Mouse (Mus musculus) hindbrain, embryonic 12.5 days (tissue): ENCODE data around the gene Grip1. TPM values are rescaled to one million over a fixed set of nuclear protein-coding genes. Genes with fewer than 3 reads are reported as not detected.

Experiments used
- ATAC-seq: fragments of 200-750 bp; cut with Nextera tagmentation; 2 replicates; pipeline ENCODE4 v1.8.0; 2017; ENCODE audit warnings: moderate TSS enrichment; ENCODE audit not compliant: low FRiP score
- H3K27ac ChIP-seq: fragments of 300-500 bp; sonication (generic); 2 replicates; pipeline ENCODE4 v1.5.1; 2016; ENCODE audit warnings: mild to moderate bottlenecking
- H3K27me3 ChIP-seq: fragments of 300-500 bp; sonication (generic); 2 replicates; pipeline ENCODE4 v1.6.1; 2016; ENCODE audit warnings: mild to moderate bottlenecking
- H3K36me3 ChIP-seq: fragments of 300-500 bp; sonication (generic); 2 replicates; pipeline ENCODE4 v1.6.1; 2016; ENCODE audit warnings: mild to moderate bottlenecking
- H3K4me1 ChIP-seq: fragments of 300-500 bp; sonication (generic); 2 replicates; pipeline ENCODE4 v1.6.1; 2016
- H3K4me2 ChIP-seq: fragments of 300-500 bp; sonication (generic); replicated peaks from 2 replicates; pipeline ENCODE4 v1.6.1; 2016; ENCODE audit warnings: mild to moderate bottlenecking
- H3K4me3 ChIP-seq: fragments of 300-500 bp; sonication (generic); 2 replicates; pipeline ENCODE4 v1.5.1; 2016; ENCODE audit warnings: mild to moderate bottlenecking
- H3K9ac ChIP-seq: fragments of 300-500 bp; sonication (generic); 2 replicates; pipeline ENCODE4 v1.6.1; 2016; ENCODE audit warnings: mild to moderate bottlenecking, moderate library complexity
- H3K9me3 ChIP-seq: fragments of 300-500 bp; sonication (generic); replicated peaks from 2 replicates; pipeline ENCODE4 v1.6.1; 2016; ENCODE audit warnings: mild to moderate bottlenecking
- WGBS: fragments of 180-500 bp; shearing (Covaris S2); methylation state at CpG from one replicate; pipeline ENCODE4 v1.1.7; 2016; 5-methylcytosine and 5-hydroxymethylcytosine counted together
- polyA plus RNA-seq: library from polyadenylated mRNA; unstranded; fragments of >200 nt; fragmentation: Nextera tagmentation; extraction: Ambion mirVana; gene quantifications from 2 replicates; pipeline ENCODE4 v1.2.1, GENCODE M21; 2016

Grip1 gene
- polyA plus RNA-seq, 1 experiment from 2014 or later: 15.7 TPM

GRCm38 (mm10) chr10:120113980-120114379, 660.4 kb downstream of the Grip1 start:
- H3K9ac ChIP-seq: no peak overlapping the region
- no peak overlapping the region for H3K4me2 ChIP-seq

GRCm38 (mm10) chr10:120114493-120114892, 660.9 kb downstream of the Grip1 start:
- Histone ChIP-seq H3K4me2 (no peak overlapping the region), H3K9me3 (no peaks in the 10 kb centered on the region), H3K27ac (no peak overlapping the region), H3K4me3 (no peak overlapping the region), H3K27me3 (no peaks in the 10 kb centered on the region), H3K9ac (no peak overlapping the region), H3K4me1 (no peaks in the 10 kb centered on the region), H3K36me3 (no peaks in the 10 kb centered on the region)
- 42% methylated on average over 7 of the region's 7 CpGs for WGBS
- ATAC-seq: no peak

More at GRCm38 (mm10) chr10:120113980-120114379, 660.4 kb downstream of the Grip1 start:
- no peaks in the 10 kb centered on the region for H3K27me3 ChIP-seq
- 72% methylated on average over 6 of the region's 6 CpGs for WGBS
- no peaks in the 10 kb centered on the region for H3K9me3 ChIP-seq
- ATAC-seq: no peak
- no peaks in the 10 kb centered on the region for H3K36me3 ChIP-seq
- no peak overlapping the region for H3K27ac ChIP-seq
- no peak overlapping the region for H3K4me3 ChIP-seq
- H3K4me1 ChIP-seq: no peaks in the 10 kb centered on the region

- H3K27ac ChIP-seq: no peak overlapping the region
- no peak overlapping the region for H3K4me3 ChIP-seq
- no peaks in the 10 kb centered on the region for H3K4me1 ChIP-seq
- H3K9me3 ChIP-seq: no peaks in the 10 kb centered on the region
- no peak overlapping the region for H3K4me2 ChIP-seq
- WGBS: 96% methylated on average over 1 of the region's 1 CpGs
- ATAC-seq: no peak
- H3K9ac ChIP-seq: no peak overlapping the region
- no peaks in the 10 kb centered on the region for H3K36me3 ChIP-seq
- no peaks in the 10 kb centered on the region for H3K27me3 ChIP-seq
These were observed 661.6 kb downstream of the Grip1 start for GRCm38 (mm10) chr10:120115249-120115648.

GRCm38 (mm10) chr10:120123721-120124120, 670.1 kb downstream of the Grip1 start:
- WGBS: 91% methylated on average over 3 of the region's 3 CpGs
- Histone ChIP-seq H3K4me1 (no peaks in the 10 kb centered on the region; the same call in 1 of the 2 replicates), H3K9ac (no peak overlapping the region), H3K4me3 (no peak overlapping the region), H3K9me3 (no peaks in the 10 kb centered on the region), H3K36me3 (no peaks in the 10 kb centered on the region), H3K27me3 (no peaks in the 10 kb centered on the region), H3K4me2 (no peak overlapping the region), H3K27ac (no peak overlapping the region)
- no peak for ATAC-seq

- Histone ChIP-seq H3K36me3 (no peaks in the 10 kb centered on the region), H3K4me1 (no peaks in the 10 kb centered on the region; the same call in 1 of the 2 replicates), H3K27me3 (no peaks in the 10 kb centered on the region), H3K9me3 (no peaks in the 10 kb centered on the region), H3K4me2 (no peak overlapping the region), H3K27ac (no peak overlapping the region), H3K4me3 (no peak overlapping the region), H3K9ac (no peak overlapping the region)
- 54% methylated on average over 7 of the region's 7 CpGs for WGBS
- no peak for ATAC-seq
These were observed 671.3 kb downstream of the Grip1 start for GRCm38 (mm10) chr10:120124801-120125464.

- no peak overlapping the region for H3K4me3 ChIP-seq
- ATAC-seq: no peak
- no peaks in the 10 kb centered on the region for H3K36me3 ChIP-seq
- no peaks in the 10 kb centered on the region for H3K27me3 ChIP-seq
- no peak overlapping the region for H3K4me2 ChIP-seq
- H3K27ac ChIP-seq: no peak overlapping the region
- WGBS: 80% methylated on average over 10 of the region's 10 CpGs
- no peaks in the 10 kb centered on the region; the same call in 1 of the 2 replicates for H3K4me1 ChIP-seq
- no peaks in the 10 kb centered on the region for H3K9me3 ChIP-seq
- no peak overlapping the region for H3K9ac ChIP-seq
These were observed 671.8 kb downstream of the Grip1 start for GRCm38 (mm10) chr10:120125465-120125857.

- Histone ChIP-seq H3K4me1 (no peaks in the 10 kb centered on the region; the same call in 1 of the 2 replicates), H3K4me2 (0 out of 2 replicates have a peak overlapping the region, but pooled peaks have one; percentile 12), H3K4me3 (no peak overlapping the region), H3K27me3 (no peaks in the 10 kb centered on the region), H3K9ac (no peak overlapping the region), H3K36me3 (no peaks in the 10 kb centered on the region), H3K27ac (no peak overlapping the region), H3K9me3 (no peaks in the 10 kb centered on the region)
- WGBS: 42% methylated on average over 13 of the region's 13 CpGs
- ATAC-seq: no peak
These were observed 675.1 kb downstream of the Grip1 start for GRCm38 (mm10) chr10:120128601-120129277.

- no peaks in the 10 kb centered on the region for H3K36me3 ChIP-seq
- H3K9me3 ChIP-seq: no peaks in the 10 kb centered on the region
- WGBS: 67% methylated on average over 16 of the region's 16 CpGs
- no peak overlapping the region for H3K4me2 ChIP-seq
- no peaks in the 10 kb centered on the region for H3K27me3 ChIP-seq
- H3K9ac ChIP-seq: no peak overlapping the region
- ATAC-seq: no peak
- H3K4me1 ChIP-seq: no peaks in the 10 kb centered on the region; the same call in 1 of the 2 replicates
- no peak overlapping the region for H3K27ac ChIP-seq
- no peak overlapping the region for H3K4me3 ChIP-seq
These were observed 677.0 kb downstream of the Grip1 start for GRCm38 (mm10) chr10:120130621-120131020.

- H3K4me2 ChIP-seq: no peak overlapping the region
- H3K27ac ChIP-seq: no peak overlapping the region
- H3K4me3 ChIP-seq: no peak overlapping the region
- 75% methylated on average over 11 of the region's 11 CpGs for WGBS
- H3K36me3 ChIP-seq: no peaks in the 10 kb centered on the region
- H3K9ac ChIP-seq: no peak overlapping the region
- no peaks in the 10 kb centered on the region for H3K27me3 ChIP-seq
- H3K9me3 ChIP-seq: no peaks in the 10 kb centered on the region
- no peak for ATAC-seq
- no peaks in the 10 kb centered on the region; the same call in 1 of the 2 replicates for H3K4me1 ChIP-seq
These were observed 680.1 kb downstream of the Grip1 start for GRCm38 (mm10) chr10:120133697-120134096.

- ATAC-seq: no peak
- H3K36me3 ChIP-seq: no peaks in the 10 kb centered on the region
- 89% methylated on average over 12 of the region's 12 CpGs for WGBS
- no peak overlapping the region for H3K27ac ChIP-seq
- no peak overlapping the region for H3K9ac ChIP-seq
- no peaks in the 10 kb centered on the region for H3K4me1 ChIP-seq
- H3K4me3 ChIP-seq: no peak overlapping the region
- no peaks in the 10 kb centered on the region for H3K9me3 ChIP-seq
- H3K4me2 ChIP-seq: no peak overlapping the region
- no peaks in the 10 kb centered on the region for H3K27me3 ChIP-seq
These were observed 682.5 kb downstream of the Grip1 start for GRCm38 (mm10) chr10:120136020-120136562.
